Mouse (Mus musculus) stomach, postnatal 0 days (tissue): ENCODE results near the gene Zfp239.

Source experiments
- CTCF ChIP-seq: IDR thresholded peaks from 2 replicates; pipeline ENCODE4 v1.5.1; 2016; ENCODE audit warnings: antibody characterized with exemption, low read depth, mild to moderate bottlenecking, moderate library complexity
- EP300 ChIP-seq: optimal IDR thresholded peaks from 2 replicates; pipeline ENCODE3; 2016; ENCODE audit warnings: antibody characterized with exemption

DNA sequence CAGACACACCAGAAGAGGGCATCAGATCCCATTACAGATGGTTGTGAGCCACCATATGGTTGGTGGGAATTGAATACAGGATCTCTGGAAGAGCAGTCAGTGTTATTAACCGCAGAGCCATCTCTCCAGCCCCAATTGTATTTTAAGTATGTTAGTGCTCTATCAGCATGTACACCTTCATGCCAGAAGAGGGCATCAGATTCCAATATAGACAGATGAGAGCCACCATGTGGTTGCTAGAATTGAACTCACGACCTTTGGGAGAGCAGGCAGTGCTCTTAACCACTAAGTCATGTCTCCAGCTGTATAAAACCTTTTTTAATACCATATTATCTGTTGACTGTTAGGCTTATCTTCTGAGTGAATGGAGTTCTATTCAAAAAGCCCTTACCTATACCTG is 10.2 kb upstream of the Zfp239 start:
- TF ChIP-seq CTCF (peak; percentile 55), EP300 (no peak)
